Mouse (Mus musculus) spleen, adult 12 weeks (tissue): ENCODE measurements around the gene Trim80.

Experiments used
- DNase-seq: peaks from one replicate; pipeline ENCODE4 v3.0.0; 2022; ENCODE audit warnings: low spot score

Trim80 gene

GRCm38 (mm10) chr11:115439906-115440595, at the start of gene Trim80:
Gene Trim80 (plus strand): TSS chr11:115440545.
- no peak for DNase-seq

GRCm38 (mm10) chr11:115391358-115391757, 49.0 kb upstream of the Trim80 start:
- DNase-seq = no peak

GRCm38 (mm10) chr11:115393721-115394325, 46.5 kb upstream of the Trim80 start:
- no peak for DNase-seq

GRCm38 (mm10) chr11:115398085-115398484, 42.3 kb upstream of the Trim80 start:
- DNase-seq = no peak

- no peak for DNase-seq
Measured at GRCm38 (mm10) chr11:115400126-115400525, 40.2 kb upstream of the Trim80 start.

- DNase-seq = no peak
Measured at GRCm38 (mm10) chr11:115400630-115401391, 39.5 kb upstream of the Trim80 start.

- DNase-seq = peak; percentile 79
Measured at GRCm38 (mm10) chr11:115403338-115404124, 36.8 kb upstream of the Trim80 start, which contains the start of gene Mrpl58. Gene Mrpl58 (plus strand): TSS chr11:115403752.

- DNase-seq = no peak
Measured at GRCm38 (mm10) chr11:115405723-115406122, 34.6 kb upstream of the Trim80 start.

- no peak for DNase-seq
Measured at GRCm38 (mm10) chr11:115406858-115407401, 33.4 kb upstream of the Trim80 start.

GRCm38 (mm10) chr11:115408266-115408920, 32.0 kb upstream of the Trim80 start:
- DNase-seq = no peak

GRCm38 (mm10) chr11:115409556-115409955, 30.8 kb upstream of the Trim80 start:
- DNase-seq = no peak

- DNase-seq = peak; percentile 92
Measured at GRCm38 (mm10) chr11:115419531-115420237, 20.7 kb upstream of the Trim80 start, which contains the start of the genes Atp5h and Kctd2. Gene Atp5h (minus strand): TSS chr11:115419962. Gene Kctd2 (plus strand): TSS chr11:115420128.

- peak; percentile 46 for DNase-seq
Measured at GRCm38 (mm10) chr11:115420336-115421190, 19.8 kb upstream of the Trim80 start.

GRCm38 (mm10) chr11:115421328-115421727, 19.0 kb upstream of the Trim80 start:
- no peak for DNase-seq

- no peak for DNase-seq
Measured at GRCm38 (mm10) chr11:115421972-115422371, 18.4 kb upstream of the Trim80 start.

- no peak for DNase-seq
Measured at GRCm38 (mm10) chr11:115423091-115423490, 17.3 kb upstream of the Trim80 start.

- no peak for DNase-seq
Measured at GRCm38 (mm10) chr11:115424666-115425065, 15.7 kb upstream of the Trim80 start.

GRCm38 (mm10) chr11:115425671-115426070, 14.7 kb upstream of the Trim80 start:
- no peak for DNase-seq
